Mouse (Mus musculus) heart, embryonic 13.5 days (tissue): Measurements from ENCODE around the gene Celf5. TPM values are rescaled to one million over a fixed set of nuclear protein-coding genes. Genes with fewer than 3 reads are reported as not detected.

Experiments
- ATAC-seq: fragments of 200-750 bp; cut with Nextera tagmentation; 2 replicates; pipeline ENCODE4 v1.8.0; 2017; ENCODE audit warnings: moderate TSS enrichment; ENCODE audit not compliant: insufficient number of reproducible peaks, low FRiP score, low TSS enrichment; ENCODE audit errors: extremely low read depth
- H3K27ac ChIP-seq: fragments of 300-500 bp; sonication (generic); replicated peaks from 2 replicates; pipeline ENCODE4 v1.5.1; 2015; ENCODE audit warnings: moderate library complexity, mild to moderate bottlenecking, inconsistent platforms
- H3K27me3 ChIP-seq: fragments of 300-500 bp; sonication (generic); replicated peaks from 2 replicates; pipeline ENCODE4 v1.6.1; 2015; ENCODE audit warnings: mild to moderate bottlenecking, inconsistent platforms
- H3K36me3 ChIP-seq: fragments of 300-500 bp; sonication (generic); 2 replicates; pipeline ENCODE4 v1.6.1; 2015; ENCODE audit warnings: mild to moderate bottlenecking, inconsistent platforms
- H3K4me1 ChIP-seq: fragments of 300-500 bp; sonication (generic); 2 replicates; pipeline ENCODE4 v1.6.1; 2015; ENCODE audit warnings: inconsistent platforms
- H3K4me2 ChIP-seq: fragments of 300-500 bp; sonication (generic); 2 replicates; pipeline ENCODE4 v1.6.1; 2015; ENCODE audit warnings: inconsistent platforms, mild to moderate bottlenecking, moderate library complexity
- H3K4me3 ChIP-seq: fragments of 300-500 bp; sonication (generic); 2 replicates; pipeline ENCODE4 v1.5.1; 2015; ENCODE audit warnings: moderate library complexity, mild to moderate bottlenecking, inconsistent platforms
- H3K9ac ChIP-seq: fragments of 300-500 bp; sonication (generic); 2 replicates; pipeline ENCODE4 v1.6.1; 2015; ENCODE audit warnings: inconsistent platforms, mild to moderate bottlenecking, moderate library complexity
- H3K9me3 ChIP-seq: fragments of 300-500 bp; sonication (generic); 2 replicates; pipeline ENCODE4 v1.6.1; 2016; ENCODE audit warnings: inconsistent platforms
- WGBS: fragments of 180-500 bp; shearing (Covaris S2); methylation state at CpG from one replicate; pipeline ENCODE4 v1.1.7; 2015; ENCODE audit warnings: mixed read lengths; 5-methylcytosine and 5-hydroxymethylcytosine counted together
- polyA plus RNA-seq: library from polyadenylated mRNA; unstranded; fragments of >200 nt; fragmentation: Nextera tagmentation; extraction: Ambion mirVana; gene quantifications from 2 replicates; pipeline ENCODE4 v1.2.1, GENCODE M21; 2015

Gene Celf5
- polyA plus RNA-seq, 1 experiment from 2014 or later = 0.16 TPM

DNA sequence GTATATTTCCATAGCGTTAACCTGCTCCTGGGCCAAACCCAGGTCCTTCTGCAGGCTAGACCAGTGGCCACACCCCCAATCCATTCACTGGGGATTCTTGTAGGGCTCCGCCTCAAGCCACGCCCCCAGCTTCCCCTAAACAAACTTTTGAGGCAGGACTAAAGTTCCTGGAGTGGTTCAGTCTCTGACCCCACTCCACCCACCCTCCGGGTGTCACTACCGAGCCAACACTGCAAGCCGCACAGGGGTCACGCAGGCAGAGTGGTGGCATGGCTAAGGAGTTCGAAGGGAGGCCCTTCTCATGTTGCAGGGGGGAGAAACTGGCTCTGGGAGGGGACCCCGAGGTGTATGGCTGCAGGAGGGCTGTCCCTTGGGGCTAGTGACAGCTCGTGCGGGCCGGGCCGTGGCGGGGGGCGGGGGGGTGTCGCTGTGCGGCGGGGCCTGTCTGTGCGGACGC lies 52.9 kb downstream of the Celf5 start:
- peak; percentile 10; the same call in 1 of the 2 replicates for ATAC-seq
- peak overlapping the region; percentile 93 for H3K4me2 ChIP-seq
- peaks cover 16% of the 10 kb centered on the region; the same call in 1 of the 2 replicates for H3K27me3 ChIP-seq
- no peaks in the 10 kb centered on the region for H3K36me3 ChIP-seq
- H3K9me3 ChIP-seq = no peaks in the 10 kb centered on the region
- peak overlapping the region; percentile 93 for H3K9ac ChIP-seq
- H3K4me1 ChIP-seq = peaks cover 59% of the 10 kb centered on the region
- H3K27ac ChIP-seq = peak overlapping the region; percentile 97
- 2% methylated on average over 19 of the region's 20 CpGs for WGBS
- H3K4me3 ChIP-seq = peak overlapping the region; percentile 81

DNA sequence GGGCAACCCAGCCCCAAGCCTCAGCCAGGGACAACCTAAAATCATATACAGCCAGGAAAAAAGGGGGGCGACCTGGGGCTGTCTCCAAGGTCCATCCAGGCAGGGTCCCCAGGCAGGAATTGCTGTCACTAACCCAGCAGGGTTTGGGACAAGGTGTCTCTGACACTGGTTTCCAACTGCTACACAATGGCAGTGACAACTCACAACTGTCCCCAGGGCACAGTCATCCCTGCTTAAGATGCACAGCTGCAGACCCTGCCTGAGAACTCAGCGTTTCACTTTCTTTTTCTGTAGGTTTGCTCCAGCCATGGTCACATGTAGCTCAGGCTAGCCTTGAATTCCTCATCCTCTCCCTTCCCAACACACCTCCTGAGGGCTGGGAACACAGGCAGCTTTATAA lies 53.4 kb downstream of the Celf5 start:
- Histone ChIP-seq H3K9ac (peak overlapping the region; percentile 93; the same call in 1 of the 2 replicates), H3K27me3 (peaks cover 16% of the 10 kb centered on the region; the same call in 1 of the 2 replicates), H3K4me1 (peaks cover 64% of the 10 kb centered on the region), H3K9me3 (no peaks in the 10 kb centered on the region), H3K36me3 (no peaks in the 10 kb centered on the region), H3K27ac (peak overlapping the region; percentile 97), H3K4me3 (peak overlapping the region; percentile 81), H3K4me2 (peak overlapping the region; percentile 93)
- ATAC-seq = no peak
- WGBS = 36% methylated on average over 2 of the region's 2 CpGs

DNA sequence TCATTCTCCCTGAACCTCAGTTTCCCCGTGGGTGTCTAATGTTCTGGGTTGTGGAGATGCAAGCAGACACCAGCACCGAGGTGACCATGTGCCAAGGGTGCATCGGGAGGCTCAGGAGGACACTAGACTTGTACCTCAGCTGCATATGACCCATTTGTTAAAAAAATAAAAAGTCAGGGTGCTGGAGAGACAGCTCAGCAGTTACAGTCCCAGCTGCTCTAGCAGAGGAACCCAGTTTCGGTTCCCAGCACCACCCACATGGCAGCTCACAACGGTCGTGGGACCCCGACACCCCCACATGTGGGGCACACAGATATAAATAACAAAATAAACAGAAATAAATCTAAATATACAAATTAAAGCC lies 54.0 kb downstream of the Celf5 start:
- 81% methylated on average over 7 of the region's 7 CpGs for WGBS
- Histone ChIP-seq H3K4me1 (peaks cover 66% of the 10 kb centered on the region), H3K27me3 (peaks cover 16% of the 10 kb centered on the region; the same call in 1 of the 2 replicates), H3K9ac (no peak overlapping the region), H3K4me2 (no peak overlapping the region), H3K36me3 (no peaks in the 10 kb centered on the region), H3K27ac (no peak overlapping the region), H3K4me3 (no peak overlapping the region), H3K9me3 (no peaks in the 10 kb centered on the region)
- ATAC-seq = no peak

DNA sequence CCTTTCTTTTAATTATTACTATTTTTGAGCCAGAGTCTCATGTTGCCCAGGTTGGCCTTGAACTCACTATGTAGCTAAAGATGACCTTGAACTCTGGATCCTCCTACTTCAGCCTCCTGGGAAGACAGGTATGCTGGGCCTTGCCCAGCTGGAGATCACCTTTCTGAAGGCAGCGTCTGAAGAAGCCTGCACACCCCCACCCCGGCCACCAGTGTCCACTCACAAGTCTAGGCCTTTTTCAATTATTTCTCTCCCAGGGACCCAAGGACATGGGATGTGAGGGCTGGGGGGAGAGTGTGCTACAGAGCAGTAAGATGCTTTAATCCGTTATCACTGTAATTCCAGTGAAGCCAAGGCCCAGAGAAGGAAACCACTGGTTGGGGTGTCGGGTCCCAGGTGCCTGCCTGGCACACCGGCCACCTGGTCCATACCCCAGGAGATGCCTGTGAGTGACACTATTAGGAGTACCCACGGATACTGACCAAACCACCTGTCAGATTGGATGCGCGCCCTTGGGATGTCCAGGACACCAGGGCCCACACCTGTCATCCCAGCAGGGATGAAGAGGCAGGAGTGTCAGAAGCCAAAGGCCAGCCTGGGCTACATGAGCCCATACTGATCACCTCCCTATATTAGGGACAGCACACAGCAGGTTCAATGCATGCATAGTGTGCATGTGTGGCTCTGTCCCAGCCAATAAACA lies 54.6 kb downstream of the Celf5 start:
- H3K9me3 ChIP-seq = no peaks in the 10 kb centered on the region
- H3K4me2 ChIP-seq = no peak overlapping the region
- no peak for ATAC-seq
- H3K27me3 ChIP-seq = peaks cover 16% of the 10 kb centered on the region; the same call in 1 of the 2 replicates
- no peak overlapping the region; the same call in 1 of the 2 replicates for H3K4me3 ChIP-seq
- peaks cover 62% of the 10 kb centered on the region for H3K4me1 ChIP-seq
- H3K9ac ChIP-seq = no peak overlapping the region
- no peak overlapping the region for H3K27ac ChIP-seq
- H3K36me3 ChIP-seq = no peaks in the 10 kb centered on the region
- WGBS = 78% methylated on average over 8 of the region's 8 CpGs

DNA sequence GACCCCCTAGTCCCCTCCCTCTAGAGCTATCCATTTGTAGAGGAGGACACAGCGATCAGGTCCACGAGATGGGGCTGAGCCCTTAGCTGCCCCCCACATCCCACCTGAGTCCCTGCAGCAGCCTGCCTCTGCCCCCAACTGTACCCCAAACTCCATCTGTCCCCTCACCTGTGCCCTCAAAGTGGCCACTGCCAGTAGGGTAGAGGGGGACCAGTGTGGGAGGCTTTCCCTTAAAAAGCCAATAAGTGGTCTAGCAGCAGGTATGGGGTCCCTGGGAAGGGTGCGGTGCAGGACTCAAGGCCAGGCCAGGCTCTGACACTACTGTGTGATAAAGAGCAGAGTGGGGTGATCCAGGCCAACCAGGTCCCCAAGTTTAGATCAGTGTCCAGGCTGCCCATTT lies 55.2 kb downstream of the Celf5 start:
- no peak for ATAC-seq
- H3K4me1 ChIP-seq = peaks cover 58% of the 10 kb centered on the region
- 24% methylated on average over 3 of the region's 3 CpGs for WGBS
- no peak overlapping the region for H3K27ac ChIP-seq
- H3K36me3 ChIP-seq = no peaks in the 10 kb centered on the region
- H3K9me3 ChIP-seq = no peaks in the 10 kb centered on the region
- peak overlapping the region; percentile 81 for H3K4me3 ChIP-seq
- peak overlapping the region; percentile 95 for H3K9ac ChIP-seq
- peak overlapping the region; percentile 94 for H3K4me2 ChIP-seq
- peaks cover 13% of the 10 kb centered on the region; the same call in 1 of the 2 replicates for H3K27me3 ChIP-seq

DNA sequence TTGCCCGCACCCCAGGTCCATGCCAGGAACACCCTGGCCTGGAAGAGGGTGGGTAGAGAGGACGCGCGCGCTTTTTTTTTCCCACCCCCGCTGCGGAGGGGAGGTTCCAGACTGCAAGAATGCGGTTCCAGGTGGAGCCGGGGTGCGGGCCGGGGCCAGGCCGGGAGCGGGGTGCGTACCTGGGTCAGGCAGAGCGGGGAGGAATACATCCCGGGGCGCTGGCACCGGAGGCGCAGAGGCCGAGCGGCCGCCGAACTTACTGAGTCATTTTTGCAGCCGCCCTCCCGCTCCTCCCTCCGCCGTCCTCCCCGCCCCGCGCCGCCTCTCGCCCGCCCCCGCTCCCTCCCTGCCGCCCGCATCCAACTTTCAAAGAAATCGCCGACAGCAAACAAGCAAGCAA lies 55.6 kb downstream of the Celf5 start:
- H3K4me2 ChIP-seq = peak overlapping the region; percentile 94
- peak overlapping the region; percentile 66 for H3K27ac ChIP-seq
- peaks cover 13% of the 10 kb centered on the region; the same call in 1 of the 2 replicates for H3K27me3 ChIP-seq
- under 1% methylated on average over 21 of the region's 38 CpGs for whole genome bisulfite sequencing
- peaks cover 61% of the 10 kb centered on the region for H3K4me1 ChIP-seq
- peak overlapping the region; percentile 81 for H3K4me3 ChIP-seq
- no peak for ATAC-seq
- no peaks in the 10 kb centered on the region for H3K9me3 ChIP-seq
- no peaks in the 10 kb centered on the region for H3K36me3 ChIP-seq
- peak overlapping the region; percentile 95 for H3K9ac ChIP-seq

DNA sequence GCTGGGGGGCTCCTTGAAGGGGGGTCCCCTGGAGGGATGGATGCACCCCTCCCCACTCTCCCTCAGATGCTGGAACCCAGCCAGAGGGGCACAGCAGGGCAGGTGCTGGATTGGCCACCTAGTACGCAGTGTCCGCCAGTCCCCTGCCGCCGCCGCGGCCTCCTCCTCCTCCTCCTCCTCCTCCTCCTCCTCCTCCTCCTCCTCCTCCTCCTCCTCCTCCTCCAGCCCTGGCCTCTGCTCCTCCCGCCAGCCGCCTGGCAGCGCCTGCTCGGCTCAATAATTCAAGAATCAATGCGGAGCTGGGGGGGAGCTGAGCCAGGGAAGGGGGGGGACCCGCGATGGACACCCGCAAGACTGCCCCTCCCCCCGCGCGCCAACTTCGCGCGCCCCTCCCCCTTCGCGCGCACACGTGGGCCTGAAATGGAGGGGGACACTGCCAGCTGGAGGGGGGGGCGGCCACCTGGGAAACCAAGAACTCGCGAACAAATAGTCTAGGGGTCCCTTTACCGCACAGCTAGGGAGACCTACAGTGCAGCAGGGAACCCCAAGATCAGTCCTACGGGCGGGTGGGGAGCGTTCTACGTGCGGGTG lies 56.3 kb downstream of the Celf5 start:
- Histone ChIP-seq H3K9me3 (no peaks in the 10 kb centered on the region), H3K27ac (peak overlapping the region; percentile 78), H3K9ac (peak overlapping the region; percentile 95), H3K27me3 (peaks cover 13% of the 10 kb centered on the region; the same call in 1 of the 2 replicates), H3K4me2 (peak overlapping the region; percentile 94), H3K4me3 (peak overlapping the region; percentile 81), H3K4me1 (peaks cover 58% of the 10 kb centered on the region), H3K36me3 (no peaks in the 10 kb centered on the region)
- WGBS = under 1% methylated on average over 18 of the region's 33 CpGs
- ATAC-seq = no peak

DNA sequence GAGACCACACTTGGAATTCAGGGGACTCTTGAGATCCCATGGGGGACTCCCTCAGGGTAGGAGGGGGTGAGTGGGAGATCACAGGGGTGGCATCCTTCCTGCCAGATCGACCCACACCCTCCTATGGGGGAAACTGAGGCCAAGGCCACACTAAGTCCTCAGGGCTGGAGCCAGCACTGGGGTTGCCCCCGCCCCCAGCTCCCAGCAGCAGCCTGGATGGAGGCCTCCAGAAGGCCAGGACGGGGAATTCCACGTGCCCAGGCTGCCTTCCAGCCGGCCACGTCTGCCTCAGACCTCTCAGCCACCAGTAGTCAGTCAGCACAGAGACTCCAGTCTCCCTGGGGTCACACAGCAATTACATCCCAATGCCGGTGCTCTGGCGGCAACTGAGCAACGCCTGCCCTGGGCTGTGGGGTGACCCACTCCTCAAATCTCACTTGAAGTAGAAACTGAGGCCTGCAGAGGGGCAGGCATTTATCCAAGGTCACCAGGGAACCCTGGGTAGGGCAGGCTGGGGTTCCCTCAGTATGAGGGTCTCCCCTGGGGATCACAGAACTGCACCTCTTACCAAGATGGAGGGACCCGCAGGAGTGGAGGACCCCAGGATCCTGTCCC lies 57.2 kb downstream of the Celf5 start:
- peaks cover 53% of the 10 kb centered on the region for H3K4me1 ChIP-seq
- H3K9me3 ChIP-seq = no peaks in the 10 kb centered on the region
- H3K4me2 ChIP-seq = peak overlapping the region; percentile 94
- peaks cover 4% of the 10 kb centered on the region for H3K36me3 ChIP-seq
- peak overlapping the region; percentile 78 for H3K27ac ChIP-seq
- peak overlapping the region; percentile 81 for H3K4me3 ChIP-seq
- H3K27me3 ChIP-seq = peaks cover 13% of the 10 kb centered on the region; the same call in 1 of the 2 replicates
- H3K9ac ChIP-seq = peak overlapping the region; percentile 95
- 27% methylated on average over 10 of the region's 10 CpGs for WGBS
- ATAC-seq = no peak

DNA sequence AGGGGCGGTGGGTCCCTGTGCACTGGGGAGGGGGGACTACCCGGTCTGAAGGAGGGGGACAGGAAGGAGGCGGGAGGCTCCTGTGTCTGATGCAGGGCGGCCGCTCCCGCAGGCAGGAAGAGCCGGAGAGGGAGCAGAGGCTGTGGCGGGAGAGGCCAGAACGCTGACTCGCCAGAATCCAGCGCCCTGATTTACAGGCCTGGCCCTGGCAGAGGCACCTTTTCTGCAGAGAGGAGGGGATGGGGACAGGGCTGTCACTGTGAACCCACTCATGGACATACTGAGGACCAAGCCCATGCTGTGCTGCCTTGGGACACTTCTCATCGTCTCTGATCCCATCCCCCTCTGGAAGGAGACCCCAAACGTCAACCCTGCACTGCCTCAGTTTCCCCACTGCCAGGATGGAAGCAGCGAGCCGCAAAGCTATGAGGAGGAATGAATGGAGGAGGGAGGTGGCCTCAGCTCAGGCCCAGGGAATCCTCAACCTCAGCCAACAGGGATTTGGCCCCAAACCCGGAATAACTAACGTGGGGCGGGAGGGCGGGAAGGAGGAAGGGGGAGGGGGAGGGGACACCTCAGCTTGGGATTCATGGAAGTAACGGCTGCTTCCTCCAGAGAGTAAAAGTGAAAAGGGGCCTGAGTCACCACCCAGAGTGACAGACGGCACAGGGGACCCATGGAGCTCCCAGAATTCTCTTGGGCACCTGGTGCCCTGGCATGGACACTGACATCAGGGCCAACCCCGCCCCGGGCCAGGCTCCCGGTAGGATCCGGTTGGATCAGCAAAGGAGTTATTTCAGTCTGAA lies 58.1 kb downstream of the Celf5 start:
- peaks cover 13% of the 10 kb centered on the region; the same call in 1 of the 2 replicates for H3K27me3 ChIP-seq
- H3K27ac ChIP-seq = peak overlapping the region; percentile 78
- peaks cover 50% of the 10 kb centered on the region for H3K4me1 ChIP-seq
- H3K9me3 ChIP-seq = no peaks in the 10 kb centered on the region
- peaks cover 11% of the 10 kb centered on the region for H3K36me3 ChIP-seq
- 13% methylated on average over 23 of the region's 25 CpGs for WGBS
- no peak for ATAC-seq
- H3K9ac ChIP-seq = peak overlapping the region; percentile 95
- H3K4me2 ChIP-seq = peak overlapping the region; percentile 94
- peak overlapping the region; percentile 81 for H3K4me3 ChIP-seq

DNA sequence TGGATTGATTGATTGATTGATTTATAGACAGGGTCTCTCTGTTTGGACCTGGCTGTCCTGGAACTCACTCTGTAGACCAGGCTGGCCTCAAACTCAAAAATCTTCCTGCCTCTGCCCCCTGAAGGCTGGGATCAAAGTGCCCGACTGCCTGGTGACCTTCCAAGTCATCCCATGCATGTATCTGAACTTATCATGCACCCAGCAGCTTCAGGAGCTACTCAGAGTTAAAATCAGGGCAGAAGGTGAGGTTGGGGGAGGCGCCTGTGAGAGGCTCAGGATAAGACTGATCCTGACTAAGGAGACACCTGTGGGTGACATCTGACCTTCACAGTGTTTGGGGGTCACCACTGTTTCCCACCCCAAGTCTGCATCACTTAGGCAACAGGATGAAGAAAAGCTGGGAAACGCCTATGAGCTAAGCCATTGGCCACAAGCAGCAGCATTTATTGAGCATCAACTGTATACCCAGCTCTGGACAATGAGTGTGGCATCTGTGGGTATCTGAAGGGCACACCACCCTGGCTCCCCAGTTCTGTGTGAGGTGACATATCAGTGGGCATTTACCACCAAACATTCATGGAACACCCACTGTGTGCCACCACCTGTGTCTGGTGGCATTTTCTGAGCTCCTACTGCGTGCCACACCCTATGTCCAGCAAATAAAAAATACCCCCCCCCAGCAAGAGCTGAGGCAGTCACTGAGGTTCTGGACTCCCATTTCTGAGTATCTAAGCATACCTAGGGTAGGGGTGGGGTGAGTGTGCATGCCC lies 58.8 kb downstream of the Celf5 start:
- Histone ChIP-seq H3K4me2 (peak overlapping the region; percentile 94), H3K27me3 (peaks cover 13% of the 10 kb centered on the region; the same call in 1 of the 2 replicates), H3K9me3 (no peaks in the 10 kb centered on the region), H3K4me1 (peaks cover 53% of the 10 kb centered on the region), H3K4me3 (no peak overlapping the region), H3K36me3 (peaks cover 18% of the 10 kb centered on the region), H3K9ac (peak overlapping the region; percentile 95), H3K27ac (peak overlapping the region; percentile 78)
- no peak for ATAC-seq
- WGBS = 72% methylated on average over 4 of the region's 4 CpGs
